Mouse (Mus musculus) 3T3-L1 (cell line): ENCODE measurements around the gene Gpnmb.

Experiments used
- DNase-seq: peaks from one replicate; pipeline ENCODE4 v3.0.0-alpha.2; 2015; ENCODE audit warnings: low read depth, low spot score

The Gpnmb gene

DNA sequence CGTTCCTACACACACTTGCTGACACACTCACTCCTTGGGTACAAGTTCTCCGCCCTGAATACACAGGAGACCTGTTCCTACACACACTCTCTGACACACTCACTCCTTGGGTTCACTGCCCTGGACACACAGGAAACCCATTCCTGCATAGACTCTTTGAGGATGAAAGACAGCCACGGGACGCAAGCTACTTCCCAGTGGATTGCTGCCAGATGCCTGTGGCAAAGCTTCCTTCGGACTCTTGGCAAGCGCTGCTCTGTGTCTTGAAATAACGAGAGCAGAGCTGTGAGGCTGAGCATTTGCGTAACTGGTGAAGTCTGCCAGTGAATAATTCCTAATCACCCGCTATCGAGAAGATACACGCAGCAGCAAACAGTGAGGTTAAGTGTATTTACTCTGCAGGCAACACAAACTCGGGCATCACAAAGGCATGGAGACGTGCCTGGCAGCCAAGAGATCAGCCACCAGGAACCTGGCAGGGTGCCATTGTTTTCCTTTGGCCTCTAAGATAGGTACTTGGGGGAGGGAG lies 60.7 kb downstream of the Gpnmb start:
- DNase-seq = peak; percentile 100

DNA sequence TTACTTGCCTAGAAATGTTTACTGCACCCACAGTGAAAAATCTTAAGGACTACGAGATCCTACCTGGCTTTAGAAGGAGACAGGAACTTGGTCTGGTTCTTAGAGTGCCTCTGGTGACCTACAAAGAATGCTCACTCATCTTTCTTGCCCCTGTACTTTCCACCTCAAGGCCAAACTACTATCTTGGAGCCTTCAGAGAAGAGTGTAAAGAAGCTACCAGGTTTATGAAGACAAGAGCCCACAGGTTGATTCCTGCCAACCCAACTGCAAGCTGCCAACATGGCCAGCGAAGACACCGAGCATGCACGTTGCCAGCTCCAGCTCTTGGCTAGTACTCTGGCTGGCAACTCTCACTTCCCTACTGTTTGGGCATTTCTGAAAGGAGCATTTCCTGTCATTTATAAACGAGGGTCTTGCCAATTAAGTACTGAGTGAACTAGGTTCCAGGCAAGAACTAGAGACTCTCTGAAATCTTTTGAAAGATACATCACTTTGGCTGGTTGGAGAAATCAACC lies 61.3 kb downstream of the Gpnmb start:
- DNase-seq = no peak

DNA sequence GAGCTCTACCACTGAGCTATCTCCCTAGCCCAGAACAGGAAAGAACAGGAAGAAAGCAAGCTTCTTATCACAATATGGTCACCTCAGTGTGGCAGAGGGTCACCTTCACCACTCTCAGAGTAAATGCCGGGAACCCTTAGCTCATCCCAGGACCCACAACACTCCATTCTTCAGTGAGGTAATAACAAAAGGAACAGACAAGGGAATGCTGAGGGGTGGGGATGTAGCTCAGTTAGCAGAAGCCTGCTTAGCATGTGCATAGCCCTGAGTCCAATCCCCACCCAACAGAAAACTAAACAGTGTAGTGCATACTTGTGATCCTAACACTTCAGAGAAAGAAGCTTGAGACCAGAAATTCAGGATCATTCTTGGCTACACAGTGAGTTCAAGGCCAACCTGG lies 62.7 kb downstream of the Gpnmb start:
- DNase-seq = no peak

DNA sequence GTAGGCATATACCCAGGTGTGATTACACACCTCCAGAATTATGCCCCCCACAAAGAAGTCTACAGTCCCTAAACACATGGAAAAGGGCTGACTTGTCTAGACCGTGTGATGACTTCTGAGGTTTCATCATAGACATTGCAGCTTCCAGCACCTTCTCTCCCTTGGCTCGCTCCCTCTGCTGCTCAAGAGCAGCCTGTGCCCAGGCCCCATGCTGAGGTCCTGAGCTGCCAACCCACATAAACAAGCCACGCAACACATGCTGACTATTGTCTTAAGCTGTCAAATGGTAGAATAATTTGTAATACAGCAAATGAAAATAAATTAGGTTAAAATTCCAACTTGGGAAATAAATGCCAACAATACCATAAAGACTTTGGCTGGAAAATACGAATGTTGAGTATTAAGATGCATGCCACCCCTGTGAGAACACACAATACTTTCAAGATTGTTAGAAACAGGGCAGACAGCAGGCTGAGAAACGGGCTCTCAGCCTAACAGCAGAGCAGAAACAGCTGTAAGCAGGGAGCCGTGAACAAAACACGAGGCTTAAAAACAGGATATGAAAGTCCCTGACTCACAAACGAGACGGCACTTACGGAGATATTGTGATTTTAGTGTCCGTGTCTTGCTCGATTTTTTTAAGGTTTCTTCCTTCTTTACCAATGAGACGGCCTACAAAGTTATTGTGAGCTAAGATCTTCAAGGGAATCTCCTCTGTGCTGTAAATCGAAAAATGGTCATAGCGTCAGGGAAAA lies 70.6 kb downstream of the Gpnmb start:
- no peak for DNase-seq

DNA sequence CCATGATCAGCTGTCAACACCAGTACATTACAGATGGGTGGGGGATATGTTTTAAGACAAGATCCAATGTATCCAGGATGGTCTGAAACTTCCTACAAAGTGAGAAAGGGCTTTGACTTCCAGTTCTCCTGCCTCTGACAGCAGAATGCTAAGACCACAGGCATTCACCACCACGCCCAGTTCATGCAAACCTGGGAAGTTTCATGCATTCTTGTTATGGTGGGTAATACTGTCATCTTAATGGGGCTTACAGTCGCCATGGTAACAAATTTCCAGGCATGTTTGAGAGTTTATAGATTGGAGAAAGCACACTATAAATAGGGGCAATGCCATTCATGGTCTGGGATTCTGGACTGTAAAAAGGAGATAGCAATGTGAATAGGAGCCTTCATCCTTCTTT lies 72.8 kb downstream of the Gpnmb start:
- peak; percentile 63 for DNase-seq

DNA sequence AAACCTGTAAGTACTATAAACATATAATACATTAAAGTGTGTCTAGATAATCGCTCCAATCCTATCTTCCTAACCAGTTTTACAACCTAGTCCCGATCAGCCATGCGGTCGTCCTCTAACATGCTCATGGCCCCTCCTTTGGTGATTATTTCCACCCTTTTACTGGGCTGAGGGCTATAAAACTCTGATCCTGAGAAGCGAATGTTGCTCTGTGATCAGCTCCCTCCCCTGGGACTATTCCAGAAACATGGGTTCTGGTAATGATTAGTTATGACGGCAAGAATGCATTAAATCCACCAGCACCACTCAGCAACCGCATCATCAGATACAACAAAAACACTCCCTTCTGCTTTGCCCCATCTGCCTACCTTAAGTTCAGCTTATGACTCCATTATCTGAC lies 77.5 kb downstream of the Gpnmb start:
- DNase-seq = no peak

DNA sequence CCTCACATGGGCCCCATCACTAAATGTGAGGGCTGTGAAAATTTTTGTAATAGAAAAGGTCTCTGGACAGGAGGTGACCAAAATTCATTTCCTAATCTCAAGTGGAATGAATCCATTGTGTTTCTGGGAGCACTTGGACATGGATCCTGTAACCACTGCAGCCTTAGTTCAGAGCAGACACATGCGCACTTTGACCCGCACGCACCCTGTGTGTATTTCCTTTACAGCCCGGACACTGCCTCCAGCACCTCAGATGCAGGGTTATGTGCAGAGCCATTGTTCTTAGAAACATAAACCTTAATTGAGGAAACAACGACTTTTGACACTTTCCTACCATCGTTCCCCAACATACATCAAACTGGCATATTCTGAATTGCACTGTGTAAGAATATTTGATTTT lies 78.1 kb downstream of the Gpnmb start:
- DNase-seq = no peak

DNA sequence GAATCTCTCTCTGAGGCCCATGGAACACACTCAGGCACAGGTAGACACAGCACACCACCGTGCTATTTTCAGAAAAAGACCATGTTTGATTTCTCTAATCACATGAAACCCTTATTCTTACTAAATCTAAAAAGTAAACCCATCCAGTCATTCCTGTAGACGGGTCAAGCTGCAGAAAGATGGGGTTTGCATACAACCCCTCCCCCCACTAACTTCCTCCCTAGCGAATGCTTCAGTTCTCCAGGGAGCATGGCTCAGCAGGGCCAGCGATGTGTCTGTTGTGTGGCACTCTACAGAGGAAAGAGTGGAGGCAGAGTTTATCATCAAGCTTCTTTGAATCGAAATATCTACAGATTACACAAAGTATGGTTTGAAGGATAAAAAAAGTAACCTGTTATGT lies 79.2 kb downstream of the Gpnmb start:
- no peak for DNase-seq

DNA sequence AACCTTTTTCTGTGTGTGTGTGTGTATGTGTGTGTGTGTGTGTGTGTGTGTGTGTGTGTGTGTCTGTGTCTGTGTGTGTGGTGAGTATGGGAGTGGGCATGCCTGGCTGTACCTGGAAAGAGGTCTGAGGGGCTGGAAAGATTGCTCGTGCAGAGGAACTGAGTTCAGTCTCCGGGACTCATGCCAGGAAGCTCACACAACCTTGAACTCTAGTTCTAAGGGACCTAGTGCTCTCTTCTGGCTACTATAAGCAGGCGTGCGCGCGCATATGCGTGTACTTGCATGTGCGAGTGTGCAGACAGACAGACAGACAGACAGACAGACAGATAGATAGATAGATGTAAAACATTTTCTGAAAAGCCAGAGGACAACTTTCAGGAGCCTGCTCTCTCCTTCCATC lies 79.9 kb downstream of the Gpnmb start:
- DNase-seq = no peak

DNA sequence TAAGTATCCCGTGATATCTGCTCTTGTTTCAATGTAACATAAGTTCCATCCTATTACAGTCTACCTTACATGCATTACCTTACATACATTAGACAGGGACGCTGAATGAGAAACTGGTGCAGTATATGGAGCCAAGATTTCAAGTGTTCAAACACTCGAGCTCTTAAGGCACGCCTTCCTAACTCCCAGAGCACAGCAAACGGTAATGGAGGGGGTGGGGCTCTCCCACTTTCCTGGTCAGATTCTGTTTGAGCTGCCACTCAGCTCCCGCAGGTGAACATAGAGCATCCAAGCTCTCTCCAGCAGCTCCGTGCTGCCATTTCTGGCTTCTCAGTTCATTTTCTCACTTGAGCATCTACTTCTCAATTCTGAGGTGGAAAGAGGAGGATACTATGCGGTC lies 82.1 kb downstream of the Gpnmb start:
- DNase-seq = no peak

DNA sequence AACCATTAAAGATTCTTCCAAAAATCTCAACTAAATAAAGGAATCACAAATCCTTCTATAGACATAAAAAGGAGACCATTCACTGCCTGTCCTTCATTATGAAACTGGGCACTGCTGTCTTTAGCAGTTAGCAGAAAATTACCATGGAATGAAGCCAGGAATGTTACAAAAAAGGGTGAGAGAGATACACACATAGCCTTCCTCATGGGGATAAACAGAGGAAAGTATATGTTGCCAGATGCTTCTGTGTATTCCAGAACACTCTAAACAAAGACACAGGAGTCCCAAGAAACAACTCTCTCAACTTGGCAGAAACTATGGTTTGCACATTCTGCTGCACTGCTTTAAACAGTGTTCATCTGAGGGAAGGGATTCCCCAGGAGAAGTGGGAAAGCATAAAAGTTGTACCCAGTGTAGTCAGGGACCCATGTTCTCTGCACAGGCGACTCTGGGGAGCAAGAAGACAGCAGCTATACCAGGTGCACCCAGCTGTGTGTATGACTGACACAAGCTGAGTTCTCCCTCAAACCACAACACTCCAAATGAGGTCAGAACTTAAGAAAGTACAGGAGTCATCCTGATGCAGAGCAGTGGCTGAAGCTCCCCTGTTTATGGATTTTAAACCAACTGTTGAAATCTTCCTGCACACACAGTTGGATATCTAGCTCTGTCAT lies 83.3 kb downstream of the Gpnmb start:
- DNase-seq = no peak

DNA sequence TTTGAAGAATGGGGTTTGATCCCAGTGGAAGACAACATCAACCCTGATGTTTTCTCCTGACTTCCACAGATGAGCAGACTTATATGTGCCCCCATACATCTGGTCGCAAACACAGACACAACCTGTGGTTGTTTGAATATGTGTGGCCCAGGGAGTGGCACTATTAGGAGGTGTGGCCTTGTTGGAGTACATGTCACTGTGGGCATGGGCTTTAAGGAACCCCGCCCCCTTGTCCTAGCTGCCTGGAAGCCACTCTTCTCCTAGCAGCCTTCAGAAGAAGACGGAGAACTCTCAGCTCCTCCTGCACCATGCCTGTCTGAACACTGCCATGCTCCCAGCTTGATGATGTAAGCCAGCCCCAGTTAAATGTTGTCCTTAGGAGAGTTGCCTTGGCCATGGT lies 84.0 kb downstream of the Gpnmb start:
- no peak for DNase-seq
